Mouse (Mus musculus) hematopoietic stem cell, adult 5-6 weeks (primary cell): ENCODE data around the gene Pdzph1. TPM values are rescaled to one million over a fixed set of nuclear protein-coding genes. Genes with fewer than 3 reads are reported as not detected.

Experiments used
- total RNA-seq: library from RNA; stranded (forward); fragments of 172-1452, 232-1000 nt; gene quantifications from 2 replicates; pipeline ENCODE4 v1.2.3, GENCODE M21; 2017

Gene Pdzph1
- total RNA-seq, 1 experiment from 2014 or later = not detected

Other genes with a start within 250 kb of the Pdzph1 start
- gene Nudt12, start 22.0 kb upstream of the Pdzph1 start, total RNA-seq = 8.9 and 12.6 TPM in 2 replicates